In genomic region chr7:71583443-71584055, GRCm38 (mm10) we compare ENCODE assay signal across 14 mouse cellular contexts.
DNase-seq lines count a peak whose midpoint lies in the region; ATAC-seq and TF ChIP-seq lines count a peak whose summit lies in the region.
"Had no signal": no experiment of that assay in that cellular context is flagged by ENCODE, and none has a peak within 500 bp of the region (broad histone marks: within the 10 kb centered on the region; RNA-seq: fewer than 3 reads in every experiment).

No protein-coding gene starts in this region.

- H3K4me3 ChIP-seq in limb, embryonic 14.5 days (replicated peaks; ENCODE audit: low read length), result no peak overlapping the region
- no peak overlapping the region for H3K4me3 ChIP-seq in limb, embryonic 10.5 days
- H3K4me3 ChIP-seq: midbrain, embryonic 13.5 days; neural tube, embryonic 13.5 days had no signal

- no peaks in the 10 kb centered on the region for H3K36me3 ChIP-seq in limb, embryonic 14.5 days (ENCODE audit: control insufficient read depth, insufficient read depth, low read length)
- no peaks in the 10 kb centered on the region for H3K36me3 ChIP-seq in limb, embryonic 10.5 days
- H3K36me3 ChIP-seq: midbrain, embryonic 13.5 days; neural tube, embryonic 13.5 days had no signal

- ATAC-seq in limb, embryonic 14.5 days (ENCODE audit: low FRiP score, low read depth), result no peak
- ATAC-seq in granulocyte monocyte progenitor cell, adult 5-6 weeks (replicated peaks; ENCODE audit: poor library complexity, severe bottlenecking), result no peak
- ATAC-seq: hindbrain, embryonic 16.5 days; midbrain, embryonic 13.5 days; Patski had no signal

- TF ChIP-seq POLR2A in limb, embryonic 14.5 days (IDR thresholded peaks at IDR 0.05; ENCODE audit: borderline replicate concordance, extremely low read depth, insufficient read depth, insufficient read length), result no peak

- no peaks in the 10 kb centered on the region for H3K9me3 ChIP-seq in limb, embryonic 14.5 days (ENCODE audit: control insufficient read depth, low read length)
- no peaks in the 10 kb centered on the region for H3K9me3 ChIP-seq in limb, embryonic 10.5 days (replicated peaks)
- H3K9me3 ChIP-seq: midbrain, embryonic 13.5 days; neural tube, embryonic 13.5 days had no signal

- no peaks in the 10 kb centered on the region; the same call in 1 of the 2 replicates for H3K4me1 ChIP-seq in limb, embryonic 14.5 days (ENCODE audit: control insufficient read depth, insufficient read depth, low read length)
- H3K4me1 ChIP-seq in limb, embryonic 10.5 days, result peaks cover 8% of the 10 kb centered on the region
- H3K4me1 ChIP-seq: midbrain, embryonic 13.5 days; neural tube, embryonic 13.5 days had no signal

- no peak overlapping the region for H3K27ac ChIP-seq in limb, embryonic 14.5 days (replicated peaks; ENCODE audit: low read depth, low read length)
- H3K27ac ChIP-seq in limb, embryonic 10.5 days, result no peak overlapping the region
- H3K27ac ChIP-seq: midbrain, embryonic 13.5 days; neural tube, embryonic 13.5 days had no signal

- peak; percentile 16 for DNase-seq in limb, embryonic 14.5 days (ENCODE audit: low spot score)
- DNase-seq in limb, embryonic 10.5 days (ENCODE audit: low spot score), result no peak
- DNase-seq in gastrocnemius, postnatal 14 days, result peak; percentile 46
- DNase-seq in heart, postnatal 14 days, result peak; percentile 10 to 18
- peak; percentile 22 for DNase-seq in lung, postnatal 10 days
- DNase-seq in left cerebral cortex, postnatal 36 days (ENCODE audit: low spot score in 2 of 2), result no peak
- DNase-seq in thymus, postnatal 14 days, result no peak
- DNase-seq: cerebellum, adult 8-10 months had no signal

- WGBS in limb, embryonic 14.5 days, result 34% methylated on average over 1 of the region's 1 CpGs
- whole genome bisulfite sequencing in limb, embryonic 10.5 days, result 21% methylated on average over 1 of the region's 1 CpGs

- intact Hi-C loops in gastrocnemius, postnatal 14 days (cut with DNase I; ENCODE audit: low total_unique reads), result no loop called here
- intact Hi-C loops in heart, postnatal 14 days (cut with DNase I), result loop anchor here (5.0 to 10.0 kb wide), 7 partner anchors 171 to 1231 kb away; no protein-coding TSS in a partner anchor
- intact Hi-C loops in left cerebral cortex, postnatal 36 days (cut with DNase I), result no loop called here

- no peak overlapping the region for H3K9ac ChIP-seq in limb, embryonic 14.5 days (ENCODE audit: low read depth, low read length, severe bottlenecking)
- H3K9ac ChIP-seq: midbrain, embryonic 13.5 days; neural tube, embryonic 13.5 days had no signal

- no peak overlapping the region for H3K4me2 ChIP-seq in limb, embryonic 14.5 days (replicated peaks; ENCODE audit: low read depth, low read length, severe bottlenecking)
- H3K4me2 ChIP-seq: midbrain, embryonic 13.5 days; neural tube, embryonic 13.5 days had no signal

- H3K27me3 ChIP-seq in limb, embryonic 14.5 days (ENCODE audit: control insufficient read depth, insufficient read depth, low read length), result no peaks in the 10 kb centered on the region
- H3K27me3 ChIP-seq in limb, embryonic 10.5 days (ENCODE audit: low read depth, poor library complexity, severe bottlenecking), result 0 out of 2 replicates have a peak, but pooled peaks cover 3% of the 10 kb centered on the region
- H3K27me3 ChIP-seq: CH12.LX; midbrain, embryonic 13.5 days; neural tube, embryonic 13.5 days; Patski had no signal

Comparison
In these comparisons a context has a peak if more than half of its experiments do, and no peak if none do; other contexts are left out.
1. DNase-seq: peak in limb, embryonic 14.5 days (single experiment), gastrocnemius, postnatal 14 days (single experiment), heart, postnatal 14 days (2 of 2) and lung, postnatal 10 days (single experiment); none in limb, embryonic 10.5 days (single experiment), left cerebral cortex, postnatal 36 days (0 of 2) and thymus, postnatal 14 days (single experiment).